ENCODE assay signal across 11 mouse cellular contexts in the genomic region with DNA sequence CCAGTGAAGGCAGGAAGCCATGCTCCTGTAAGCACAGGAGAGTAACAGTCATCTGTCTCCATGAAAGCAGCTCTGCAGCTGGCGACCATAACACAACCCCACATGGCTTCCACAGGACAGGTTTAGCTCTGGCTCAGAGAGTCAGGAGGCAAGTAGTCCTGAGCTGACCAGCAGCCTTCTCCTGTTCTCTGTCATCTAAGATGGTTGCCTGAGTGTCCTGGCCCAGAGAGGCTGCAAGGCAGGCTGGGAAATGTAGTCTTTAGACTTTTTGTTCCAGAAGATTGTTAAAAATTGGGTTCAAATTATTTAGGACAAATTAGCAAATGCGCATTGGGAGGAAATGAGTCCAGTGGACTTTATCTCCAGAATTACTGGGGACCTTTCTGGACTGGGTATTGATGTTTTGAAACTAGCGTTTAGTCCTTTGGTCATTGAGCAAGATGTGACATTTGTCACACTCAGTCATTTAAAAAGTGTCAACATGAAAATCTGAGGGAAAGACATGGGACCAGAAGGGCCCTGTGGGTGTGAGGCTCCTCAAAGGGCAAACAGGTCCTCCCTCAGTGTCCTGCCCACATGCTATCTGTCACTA. TPM values are rescaled to one million over a fixed set of nuclear protein-coding genes. Genes with fewer than 3 reads are reported as not detected.
DNase-seq lines count a peak whose midpoint lies in the region; ATAC-seq and TF ChIP-seq lines count a peak whose summit lies in the region.
"Had no signal": no experiment of that assay in that cellular context is flagged by ENCODE, and none has a peak within 500 bp of the region (broad histone marks: within the 10 kb centered on the region; RNA-seq: fewer than 3 reads in every experiment).

No protein-coding gene starts in this region.

- peaks cover 12% of the 10 kb centered on the region; the same call in 1 of the 2 replicates for H3K4me1 ChIP-seq in hindbrain, embryonic 10.5 days (replicated peaks)
- H3K4me1 ChIP-seq in hindbrain, postnatal 0 days (ENCODE audit: insufficient read depth, low read length), result no peaks in the 10 kb centered on the region
- H3K4me1 ChIP-seq in brown adipose tissue, adult 24 weeks (ENCODE audit: control insufficient read depth, insufficient read depth, insufficient read length, low read length), result peaks cover 10% of the 10 kb centered on the region
- H3K4me1 ChIP-seq in liver, postnatal 0 days (ENCODE audit: insufficient read depth), result peaks cover 4% of the 10 kb centered on the region

- no peaks in the 10 kb centered on the region for H3K36me3 ChIP-seq in hindbrain, embryonic 10.5 days
- H3K36me3 ChIP-seq in hindbrain, postnatal 0 days (ENCODE audit: insufficient read depth, low read length), result no peaks in the 10 kb centered on the region
- no peaks in the 10 kb centered on the region for H3K36me3 ChIP-seq in liver, postnatal 0 days (replicated peaks; ENCODE audit: insufficient read depth, low read length)
- H3K36me3 ChIP-seq: liver, embryonic 15.5 days; neural tube, embryonic 15.5 days had no signal

- no peak overlapping the region for H3K4me2 ChIP-seq in hindbrain, postnatal 0 days (ENCODE audit: low read depth, low read length)
- no peak overlapping the region for H3K4me2 ChIP-seq in liver, postnatal 0 days (ENCODE audit: low read depth, low read length)
- H3K4me2 ChIP-seq: liver, embryonic 15.5 days; neural tube, embryonic 15.5 days had no signal

- H3K27me3 ChIP-seq in hindbrain, embryonic 10.5 days (ENCODE audit: insufficient read depth, poor library complexity, severe bottlenecking), result no peaks in the 10 kb centered on the region
- no peaks in the 10 kb centered on the region for H3K27me3 ChIP-seq in hindbrain, postnatal 0 days (ENCODE audit: insufficient read depth, low read length)
- no peaks in the 10 kb centered on the region for H3K27me3 ChIP-seq in liver, postnatal 0 days (ENCODE audit: insufficient read depth, low read length)
- H3K27me3 ChIP-seq: liver, embryonic 15.5 days; neural tube, embryonic 15.5 days had no signal

- no peak overlapping the region for H3K4me3 ChIP-seq in hindbrain, embryonic 10.5 days
- H3K4me3 ChIP-seq in hindbrain, postnatal 0 days (ENCODE audit: low read length), result no peak overlapping the region
- H3K4me3 ChIP-seq in brown adipose tissue, adult 24 weeks (ENCODE audit: insufficient read depth, low read depth, low read length), result no peak overlapping the region
- H3K4me3 ChIP-seq in liver, postnatal 0 days (ENCODE audit: low read depth, low read length), result no peak overlapping the region
- H3K4me3 ChIP-seq: liver, embryonic 15.5 days; neural tube, embryonic 15.5 days had no signal

- no peaks in the 10 kb centered on the region for H3K9me3 ChIP-seq in hindbrain, embryonic 10.5 days
- no peaks in the 10 kb centered on the region for H3K9me3 ChIP-seq in hindbrain, postnatal 0 days (ENCODE audit: low read length)
- no peaks in the 10 kb centered on the region for H3K9me3 ChIP-seq in liver, postnatal 0 days (ENCODE audit: low read length)
- H3K9me3 ChIP-seq: liver, embryonic 15.5 days; neural tube, embryonic 15.5 days had no signal

- 91% methylated on average over 3 of the region's 3 CpGs for WGBS in hindbrain, embryonic 10.5 days
- 91% methylated on average over 3 of the region's 3 CpGs for whole genome bisulfite sequencing in hindbrain, postnatal 0 days
- 72% methylated on average over 3 of the region's 3 CpGs for WGBS in liver, postnatal 0 days (ENCODE audit: insufficient replicate concordance)

- ATAC-seq in hindbrain, postnatal 0 days, result no peak
- peak; percentile 73 for ATAC-seq in liver, postnatal 0 days

- TF ChIP-seq EP300 in liver, postnatal 0 days (IDR thresholded peaks at IDR 0.05; ENCODE audit: low read depth), result peak; percentile 48; the same call in 1 of the 2 replicates

- DNase-seq in hindbrain, embryonic 10.5 days (ENCODE audit: low spot score), result no peak
- DNase-seq in hindbrain, postnatal 0 days (ENCODE audit: low spot score), result no peak
- peak; percentile 35 for DNase-seq in retina, embryonic 14.5 days (ENCODE audit: low spot score)
- no peak for DNase-seq in retina, postnatal 1 day
- no peak for DNase-seq in liver, postnatal 0 days
- DNase-seq in MN1 (ENCODE audit: low spot score), result no peak
- DNase-seq: heart, postnatal 36 days; right cerebral cortex, postnatal 14 days had no signal

- TF ChIP-seq CTCF in hindbrain, postnatal 0 days (IDR thresholded peaks at IDR 0.05; ENCODE audit: low read depth), result no peak
- no peak for TF ChIP-seq CTCF in liver, postnatal 0 days (IDR thresholded peaks at IDR 0.05; ENCODE audit: low read depth)

- H3K27ac ChIP-seq in hindbrain, embryonic 10.5 days, result peak overlapping the region; percentile 66; the same call in 1 of the 2 replicates
- no peak overlapping the region for H3K27ac ChIP-seq in hindbrain, postnatal 0 days
- H3K27ac ChIP-seq in brown adipose tissue, adult 24 weeks (replicated peaks; ENCODE audit: low read depth, low read length), result peak overlapping the region; percentile 58
- H3K27ac ChIP-seq in liver, postnatal 0 days (ENCODE audit: low read depth), result peak overlapping the region; percentile 56
- H3K27ac ChIP-seq: liver, embryonic 15.5 days; neural tube, embryonic 15.5 days had no signal

- no peak overlapping the region for H3K9ac ChIP-seq in hindbrain, postnatal 0 days (replicated peaks; ENCODE audit: low read length)
- no peak overlapping the region for H3K9ac ChIP-seq in liver, postnatal 0 days (replicated peaks)
- H3K9ac ChIP-seq: liver, embryonic 15.5 days; neural tube, embryonic 15.5 days had no signal

RNA-seq across cellular contexts. Expression of a gene that starts 5.1 kb away (rescaled TPM):
- 123 and 136 TPM in 2 replicates for polyA plus RNA-seq in hindbrain, embryonic 10.5 days (2016; fragmentation: Nextera tagmentation; extraction: Ambion mirVana)
- total RNA-seq in hindbrain, postnatal 0 days (2014; rRNA removed), result 91.2 and 113 TPM in 2 replicates
- 125 and 134 TPM in 2 replicates for polyA plus RNA-seq in hindbrain, postnatal 0 days (2015; fragmentation: Nextera tagmentation; extraction: Ambion mirVana)
- 39.1 and 45.5 TPM in 2 replicates for polyA plus RNA-seq in brown adipose tissue, adult 24 weeks (2012; ENCODE audit: insufficient read depth, insufficient read length, missing spikeins)
- polyA plus RNA-seq in liver, postnatal 0 days (2015; fragmentation: Nextera tagmentation; extraction: Ambion mirVana), result 13.8 and 16.6 TPM in 2 replicates
